Comparison of ENCODE assay signal across 7 mouse cellular contexts in genomic region chr9:92458059-92458402, GRCm38 (mm10). TPM values are rescaled to one million over a fixed set of nuclear protein-coding genes. Genes with fewer than 3 reads are reported as not detected.
A peak's percentile ranks its signal among the peaks of the same experiment; 100 is the strongest.
DNase-seq lines count a peak whose midpoint lies in the region; ATAC-seq lines count a peak whose summit lies in the region.

No protein-coding gene starts in this region.

- no peaks in the 10 kb centered on the region for H3K9me3 ChIP-seq in megakaryocyte, embryonic 14.5 days
- no peaks in the 10 kb centered on the region for H3K9me3 ChIP-seq in forebrain, embryonic 10.5 days
- no peaks in the 10 kb centered on the region for H3K9me3 ChIP-seq in limb, embryonic 15.5 days
- H3K9me3 ChIP-seq in stomach, embryonic 16.5 days (replicated peaks; ENCODE audit: control insufficient read depth, low read length): no peaks in the 10 kb centered on the region

- ATAC-seq in megakaryocyte, adult 5-6 weeks (ENCODE audit: poor library complexity, severe bottlenecking): no peak
- ATAC-seq in limb, embryonic 15.5 days (ENCODE audit: insufficient number of reproducible peaks, low FRiP score, low TSS enrichment, low read depth): 0 out of 2 replicates have a peak, but pooled peaks have one; percentile 7
- ATAC-seq in stomach, embryonic 16.5 days (ENCODE audit: insufficient read depth, low FRiP score): no peak

- peak overlapping the region; percentile 93 for H3K4me2 ChIP-seq in limb, embryonic 15.5 days
- H3K4me2 ChIP-seq in stomach, embryonic 16.5 days (ENCODE audit: low read depth, low read length): peak overlapping the region; percentile 78

- no peaks in the 10 kb centered on the region for H3K36me3 ChIP-seq in megakaryocyte, embryonic 14.5 days (replicated peaks; ENCODE audit: low read length)
- H3K36me3 ChIP-seq in forebrain, embryonic 10.5 days (replicated peaks): no peaks in the 10 kb centered on the region
- H3K36me3 ChIP-seq in limb, embryonic 15.5 days: no peaks in the 10 kb centered on the region
- no peaks in the 10 kb centered on the region for H3K36me3 ChIP-seq in stomach, embryonic 16.5 days (ENCODE audit: control insufficient read depth, insufficient read depth, low read length)

- DNase-seq in forebrain, embryonic 10.5 days (ENCODE audit: extremely low spot score, low spot score): no peak
- no peak for DNase-seq in adrenal gland, postnatal 4 days (ENCODE audit: low spot score in 2 of 2)
- no peak for DNase-seq in cerebellum, postnatal 14 days

- 8% methylated on average over 5 of the region's 5 CpGs for WGBS in forebrain, embryonic 10.5 days
- WGBS in limb, embryonic 15.5 days: 2% methylated on average over 5 of the region's 5 CpGs
- WGBS in stomach, embryonic 16.5 days: 1% methylated on average over 5 of the region's 5 CpGs

- H3K4me1 ChIP-seq in megakaryocyte, embryonic 14.5 days: peaks cover 11% of the 10 kb centered on the region
- peaks cover 9% of the 10 kb centered on the region for H3K4me1 ChIP-seq in forebrain, embryonic 10.5 days
- no peaks in the 10 kb centered on the region for H3K4me1 ChIP-seq in limb, embryonic 15.5 days
- 0 out of 2 replicates have a peak, but pooled peaks cover 5% of the 10 kb centered on the region for H3K4me1 ChIP-seq in stomach, embryonic 16.5 days (ENCODE audit: control insufficient read depth, insufficient read depth, low read length)

- peak overlapping the region; percentile 94 for H3K4me3 ChIP-seq in megakaryocyte, embryonic 14.5 days (replicated peaks)
- peak overlapping the region; percentile 72 for H3K4me3 ChIP-seq in forebrain, embryonic 10.5 days
- H3K4me3 ChIP-seq in limb, embryonic 15.5 days: peak overlapping the region; percentile 66
- peak overlapping the region; percentile 80 for H3K4me3 ChIP-seq in stomach, embryonic 16.5 days (replicated peaks; ENCODE audit: low read length)

- no peaks in the 10 kb centered on the region for H3K27me3 ChIP-seq in megakaryocyte, embryonic 14.5 days (replicated peaks)
- no peaks in the 10 kb centered on the region for H3K27me3 ChIP-seq in forebrain, embryonic 10.5 days (ENCODE audit: poor library complexity, severe bottlenecking)
- H3K27me3 ChIP-seq in limb, embryonic 15.5 days: no peaks in the 10 kb centered on the region
- no peaks in the 10 kb centered on the region for H3K27me3 ChIP-seq in stomach, embryonic 16.5 days (ENCODE audit: control insufficient read depth, insufficient read depth, low read length)

- H3K9ac ChIP-seq in limb, embryonic 15.5 days: peak overlapping the region; percentile 64
- peak overlapping the region; percentile 89 for H3K9ac ChIP-seq in stomach, embryonic 16.5 days (ENCODE audit: low read length)

- peak overlapping the region; percentile 90 for H3K27ac ChIP-seq in forebrain, embryonic 10.5 days
- H3K27ac ChIP-seq in limb, embryonic 15.5 days: no peak overlapping the region
- H3K27ac ChIP-seq in stomach, embryonic 16.5 days (ENCODE audit: low read length): peak overlapping the region; percentile 90

RNA-seq across cellular contexts. Expression of gene Plscr4, which starts 0.9 kb away (rescaled TPM):
- 0.64 and 2.2 TPM in 2 replicates for polyA plus RNA-seq in megakaryocyte, embryonic 14.5 days (2012; ENCODE audit: insufficient read depth, low replicate concordance)
- 0.25 and 0.48 TPM in 2 replicates for total RNA-seq in megakaryocyte, adult 5-6 weeks (2015)
- total RNA-seq in megakaryocyte, adult 5-6 weeks (2017): 0.22 and 0.53 TPM in 2 replicates
- 0.63 and 1.1 TPM in 2 replicates for polyA plus RNA-seq in forebrain, embryonic 10.5 days (2016; fragmentation: Nextera tagmentation; extraction: Ambion mirVana)
- polyA plus RNA-seq in limb, embryonic 15.5 days (2015; fragmentation: Nextera tagmentation; extraction: Ambion mirVana): 3.5 and 4.5 TPM in 2 replicates
- 13.4 and 15.6 TPM in 2 replicates for polyA plus RNA-seq in stomach, embryonic 16.5 days (2015; fragmentation: Nextera tagmentation; extraction: Ambion mirVana)
- total RNA-seq in adrenal gland, postnatal 4 days (2021): 10 to 100 TPM; 12.4 to 13.1 TPM
